Mouse (Mus musculus) lung, postnatal 0 days (tissue): ENCODE measurements around the gene Zfp788. TPM values are rescaled to one million over a fixed set of nuclear protein-coding genes. Genes with fewer than 3 reads are reported as not detected.
"Not testable (repeated sequence)": the region's sequence is repeated elsewhere in the genome, so short reads cannot be mapped to it uniquely, and the experiment has no call there.

Experiments
- ATAC-seq: fragments of 200-750 bp; cut with Nextera tagmentation; 2 replicates; pipeline ENCODE4 v1.8.0; 2017; ENCODE audit warnings: moderate library complexity
- DNase-seq: peaks from one replicate; pipeline ENCODE4 v3.0.0-alpha.2; 2016; ENCODE audit warnings: low spot score
- H3K27ac ChIP-seq: fragments of 300-500 bp; sonication (generic); 2 replicates; pipeline ENCODE4 v1.5.1; 2014; ENCODE audit warnings: antibody characterized with exemption, mild to moderate bottlenecking, low read length, mixed read lengths
- H3K27me3 ChIP-seq: fragments of 300-500 bp; sonication (generic); replicated peaks from 2 replicates; pipeline ENCODE4 v1.6.1; 2014; ENCODE audit warnings: low read length, mixed read lengths; ENCODE audit not compliant: insufficient read depth
- H3K36me3 ChIP-seq: fragments of 300-500 bp; sonication (generic); 2 replicates; pipeline ENCODE4 v1.6.1; 2014; ENCODE audit warnings: low read length, mixed read lengths; ENCODE audit not compliant: insufficient read depth
- H3K4me1 ChIP-seq: fragments of 300-500 bp; sonication (generic); 2 replicates; pipeline ENCODE4 v1.6.1; 2014; ENCODE audit warnings: antibody characterized with exemption, low read depth, low read length, mixed read lengths; ENCODE audit not compliant: insufficient read depth
- H3K4me2 ChIP-seq: fragments of 300-500 bp; sonication (generic); replicated peaks from 2 replicates; pipeline ENCODE4 v1.6.1; 2014; ENCODE audit warnings: low read depth, mild to moderate bottlenecking, low read length, moderate library complexity, mixed read lengths
- H3K4me3 ChIP-seq: fragments of 300-500 bp; sonication (generic); 2 replicates; pipeline ENCODE4 v1.5.1; 2014; ENCODE audit warnings: low read depth, low read length
- H3K9ac ChIP-seq: fragments of 300-500 bp; sonication (generic); replicated peaks from 2 replicates; pipeline ENCODE4 v1.6.1; 2014; ENCODE audit warnings: low read depth, mild to moderate bottlenecking
- H3K9me3 ChIP-seq: fragments of 300-500 bp; sonication (generic); 2 replicates; pipeline ENCODE4 v1.6.1; 2016; ENCODE audit warnings: low read length, mixed read lengths
- CTCF ChIP-seq: IDR thresholded peaks from 2 replicates; pipeline ENCODE4 v1.5.1; 2016; ENCODE audit warnings: antibody characterized with exemption, mild to moderate bottlenecking
- EP300 ChIP-seq: IDR thresholded peaks from 2 replicates; pipeline ENCODE4 v1.6.1; 2016; ENCODE audit warnings: antibody characterized with exemption, mild to moderate bottlenecking, control low read depth
- WGBS: fragments of 180-500 bp; shearing (Covaris S2); extraction: QIAGEN DNeasy Blood & Tissue Kit; methylation state at CpG from one replicate; pipeline ENCODE4 v1.1.7; 2014; 5-methylcytosine and 5-hydroxymethylcytosine counted together
- polyA plus RNA-seq: library from polyadenylated mRNA; unstranded; fragments of >200 nt; fragmentation: Nextera tagmentation; extraction: Ambion mirVana; gene quantifications from 2 replicates; pipeline ENCODE4 v1.2.1, GENCODE M21; 2015

Gene Zfp788
- 5.5 and 6.7 TPM in 2 replicates for polyA plus RNA-seq

DNA sequence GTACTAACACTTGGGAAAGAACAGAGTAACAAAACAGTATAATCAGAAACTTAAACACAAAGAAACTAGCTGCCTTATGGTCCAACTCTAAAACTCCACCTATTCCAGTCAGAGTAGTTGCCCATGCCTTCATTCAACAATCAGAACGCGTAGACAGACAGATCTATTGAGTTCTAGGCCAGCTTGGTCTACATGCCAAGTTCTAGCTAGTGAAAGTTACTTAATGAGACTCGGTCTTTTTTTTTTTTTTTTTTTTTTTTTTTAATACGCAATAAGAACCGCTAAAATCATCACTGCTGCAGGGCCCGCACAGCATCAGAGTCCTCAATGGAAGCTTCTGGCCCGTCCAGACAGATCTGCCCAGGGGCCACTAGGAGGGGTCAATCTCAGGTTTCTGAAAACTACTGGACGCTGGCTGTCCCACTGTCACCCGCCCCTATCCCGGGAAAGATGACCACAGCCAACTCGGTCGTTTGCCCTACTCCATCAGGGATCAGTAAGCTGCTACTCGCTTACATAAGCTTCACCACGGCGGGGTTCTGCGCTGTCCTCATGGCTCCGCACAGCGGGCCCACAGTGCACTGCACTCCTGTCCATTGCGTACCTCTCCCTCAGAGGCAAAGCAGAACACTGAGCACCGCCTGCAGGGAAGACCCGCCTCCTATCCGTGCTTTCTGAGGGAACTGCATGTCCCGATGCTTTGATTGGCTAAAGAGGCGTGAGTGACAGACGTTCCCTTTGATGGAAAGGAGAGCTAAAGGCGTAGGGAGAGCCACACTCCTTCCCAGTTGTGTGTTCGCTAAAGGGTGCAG is at the start of gene Zfp788:
Gene Zfp788 (plus strand): TSS at position 795 of the 812 bp plus-strand sequence.
- Histone ChIP-seq H3K36me3 (0 out of 2 replicates have a peak, but pooled peaks cover 3% of the 10 kb centered on the region), H3K4me3 (peak within 1 kb of the TSS; percentile 60), H3K4me2 (peak within 1 kb of the TSS; percentile 73), H3K4me1 (no peaks in the 10 kb centered on the region), H3K27ac (peak within 1 kb of the TSS; percentile 86), H3K9me3 (no peaks in the 10 kb centered on the region), H3K9ac (peak within 1 kb of the TSS; percentile 63), H3K27me3 (no peaks in the 10 kb centered on the region)
- under 1% methylated on average over 27 of the region's 27 CpGs for WGBS
- peak; percentile 97 for ATAC-seq
- TF ChIP-seq EP300, result 0 out of 2 replicates have a peak, but pooled peaks have one; percentile 6
- TF ChIP-seq CTCF, result peak; percentile 83
- peak; percentile 98 for DNase-seq

DNA sequence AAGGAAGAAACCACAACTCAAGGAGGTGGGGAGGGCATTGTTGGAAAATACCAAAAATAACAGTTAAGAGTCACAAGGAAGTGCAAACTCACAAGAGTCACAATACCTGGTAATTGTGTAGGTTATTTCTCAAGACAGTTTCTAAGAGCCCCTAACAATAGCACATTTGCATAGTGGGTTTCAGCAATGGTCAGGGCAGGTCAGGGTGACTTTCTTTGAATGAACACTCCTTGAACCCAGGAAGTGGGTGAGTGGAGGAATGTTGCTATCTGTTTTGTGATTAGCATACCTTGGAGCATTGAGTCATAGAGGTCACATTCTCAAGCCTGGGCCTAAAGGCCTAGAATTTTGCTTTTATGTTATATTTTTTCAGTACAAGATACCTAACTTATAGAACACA is 45.2 kb upstream of the Zfp788 start:
- H3K4me2 ChIP-seq, DNase-seq, H3K4me1 ChIP-seq, H3K36me3 ChIP-seq, H3K27me3 ChIP-seq, H3K9me3 ChIP-seq, H3K4me3 ChIP-seq, H3K9ac ChIP-seq, ATAC-seq, H3K27ac ChIP-seq: not testable (repeated sequence)

- H3K27ac ChIP-seq, result no peak overlapping the region
- H3K4me1 ChIP-seq, result 0 out of 2 replicates have a peak, but pooled peaks cover 3% of the 10 kb centered on the region
- ATAC-seq (no peak), DNase-seq (no peak)
- TF ChIP-seq CTCF (no peak), EP300 (no peak)
- peak overlapping the region; percentile 68 for H3K4me2 ChIP-seq
- H3K27me3 ChIP-seq, result no peaks in the 10 kb centered on the region
- WGBS, result 48% methylated on average over 5 of the region's 5 CpGs
- no peaks in the 10 kb centered on the region for H3K9me3 ChIP-seq
- peak overlapping the region; percentile 36 for H3K9ac ChIP-seq
- no peaks in the 10 kb centered on the region for H3K36me3 ChIP-seq
- H3K4me3 ChIP-seq, result peak overlapping the region; percentile 55
Observed at GRCm38 (mm10) chr7:41598615-41599014, 34.4 kb upstream of the Zfp788 start.

DNA sequence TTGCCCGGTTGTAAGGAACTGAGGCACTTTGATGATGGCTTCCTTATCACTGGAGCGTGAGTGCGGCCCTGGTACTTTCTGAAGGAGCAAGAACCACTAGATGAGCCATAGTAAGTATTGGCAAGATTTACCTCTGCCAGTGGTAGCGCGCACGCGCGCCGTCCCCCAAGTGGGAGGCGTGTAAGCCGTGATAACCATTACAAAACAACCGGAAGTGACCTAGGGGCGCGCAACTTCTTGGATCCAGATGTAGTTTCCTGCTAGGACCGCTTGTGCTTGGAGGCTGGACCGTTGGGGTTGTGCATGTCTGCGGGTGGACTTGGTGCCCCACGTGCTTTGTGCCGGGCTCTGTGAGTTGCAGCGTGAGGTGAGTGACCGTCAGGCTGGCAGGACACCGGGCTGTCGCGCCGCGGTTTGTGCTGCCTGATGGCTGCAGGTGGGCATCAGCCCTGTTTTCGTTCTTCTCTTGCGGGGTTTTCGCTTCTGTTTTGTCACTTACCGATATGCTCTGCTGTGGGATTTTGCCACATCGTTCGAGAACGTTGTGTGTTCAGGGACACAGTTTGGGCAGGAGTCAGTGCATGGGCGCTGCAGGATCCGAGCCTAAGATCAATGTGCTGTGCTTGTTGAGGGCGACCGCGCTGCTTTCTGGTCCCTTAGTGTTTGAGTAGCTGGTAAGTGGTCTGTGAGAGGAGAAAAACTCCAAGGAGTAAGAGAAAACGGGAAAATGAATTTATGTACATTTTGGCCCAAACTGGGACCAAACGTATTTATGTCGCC is 33.8 kb upstream of the Zfp788 start, which contains the start of gene 2610021A01Rik:
Gene 2610021A01Rik (plus strand): TSS at position 197 of the 780 bp plus-strand sequence.
- peak; percentile 96 for DNase-seq

GRCm38 (mm10) chr7:41599932-41600548 is 33.0 kb upstream of the Zfp788 start:
- Histone ChIP-seq H3K4me1 (0 out of 2 replicates have a peak, but pooled peaks cover 3% of the 10 kb centered on the region), H3K4me3 (peak overlapping the region; percentile 55), H3K9me3 (no peaks in the 10 kb centered on the region), H3K27me3 (no peaks in the 10 kb centered on the region), H3K36me3 (no peaks in the 10 kb centered on the region), H3K27ac (no peak overlapping the region), H3K9ac (peak overlapping the region; percentile 41), H3K4me2 (peak overlapping the region; percentile 68)
- ATAC-seq, result no peak
- peak; percentile 26 for DNase-seq
- 7% methylated on average over 3 of the region's 3 CpGs for WGBS
- TF ChIP-seq CTCF, result peak; percentile 35
- TF ChIP-seq EP300, result no peak

More for the DNA sequence above, 33.8 kb upstream of the Zfp788 start, which contains the start of gene 2610021A01Rik:
- Histone ChIP-seq H3K9ac (peak within 1 kb of the TSS; percentile 41), H3K4me3 (peak within 1 kb of the TSS; percentile 55), H3K36me3 (no peaks in the 10 kb centered on the region), H3K27ac (0 out of 2 replicates have a peak within 1 kb of the TSS, but pooled peaks have one; percentile 35), H3K4me2 (peak within 1 kb of the TSS; percentile 68), H3K9me3 (no peaks in the 10 kb centered on the region), H3K4me1 (0 out of 2 replicates have a peak, but pooled peaks cover 3% of the 10 kb centered on the region), H3K27me3 (no peaks in the 10 kb centered on the region)
- WGBS, result under 1% methylated on average over 41 of the region's 41 CpGs
- peak; percentile 99 for ATAC-seq
- TF ChIP-seq CTCF (peak; percentile 37), EP300 (no peak)

DNA sequence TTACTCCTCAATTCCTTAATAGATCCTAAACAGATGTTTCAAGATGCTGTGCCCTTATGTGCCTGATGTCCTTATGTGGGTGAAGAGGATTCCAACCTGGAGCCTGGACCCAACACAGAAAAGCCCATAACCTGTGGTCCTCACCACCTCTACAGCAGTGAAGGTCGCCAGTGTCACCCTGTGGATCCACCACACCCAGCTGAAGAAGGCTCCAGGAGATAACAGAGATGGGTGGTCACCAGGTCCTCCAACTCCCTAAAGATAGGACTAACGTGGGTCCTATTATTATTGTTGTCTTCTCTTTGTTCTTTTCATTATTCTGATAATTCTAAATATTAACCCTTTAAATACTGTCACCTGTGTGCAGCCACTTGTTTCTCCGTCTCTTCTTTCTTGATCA is 21.3 kb upstream of the Zfp788 start:
- DNase-seq (no peak), ATAC-seq (no peak)
- no peak overlapping the region for H3K9ac ChIP-seq
- no peak overlapping the region for H3K4me3 ChIP-seq
- TF ChIP-seq CTCF, result no peak
- no peak for TF ChIP-seq EP300
- no peaks in the 10 kb centered on the region for H3K27me3 ChIP-seq
- H3K36me3 ChIP-seq, result no peaks in the 10 kb centered on the region
- no peak overlapping the region for H3K27ac ChIP-seq
- no peak overlapping the region for H3K4me2 ChIP-seq
- WGBS, result 78% methylated on average over 3 of the region's 3 CpGs
- H3K4me1 ChIP-seq, result no peaks in the 10 kb centered on the region
- no peaks in the 10 kb centered on the region for H3K9me3 ChIP-seq

GRCm38 (mm10) chr7:41616241-41616640 is 16.8 kb upstream of the Zfp788 start:
- not testable (repeated sequence) for H3K9me3 ChIP-seq, H3K27ac ChIP-seq, H3K4me1 ChIP-seq, H3K36me3 ChIP-seq, DNase-seq, H3K9ac ChIP-seq, H3K4me2 ChIP-seq, H3K27me3 ChIP-seq, ATAC-seq, H3K4me3 ChIP-seq
- 92% methylated on average over 1 of the region's 1 CpGs for WGBS
